Mouse (Mus musculus) urinary bladder, postnatal 25 days (tissue): ENCODE measurements around the gene Fam71e1.

Experiments
- DNase-seq: peaks from one replicate; pipeline ENCODE4 v3.0.0; 2022; ENCODE audit warnings: low spot score

Fam71e1 gene

DNA sequence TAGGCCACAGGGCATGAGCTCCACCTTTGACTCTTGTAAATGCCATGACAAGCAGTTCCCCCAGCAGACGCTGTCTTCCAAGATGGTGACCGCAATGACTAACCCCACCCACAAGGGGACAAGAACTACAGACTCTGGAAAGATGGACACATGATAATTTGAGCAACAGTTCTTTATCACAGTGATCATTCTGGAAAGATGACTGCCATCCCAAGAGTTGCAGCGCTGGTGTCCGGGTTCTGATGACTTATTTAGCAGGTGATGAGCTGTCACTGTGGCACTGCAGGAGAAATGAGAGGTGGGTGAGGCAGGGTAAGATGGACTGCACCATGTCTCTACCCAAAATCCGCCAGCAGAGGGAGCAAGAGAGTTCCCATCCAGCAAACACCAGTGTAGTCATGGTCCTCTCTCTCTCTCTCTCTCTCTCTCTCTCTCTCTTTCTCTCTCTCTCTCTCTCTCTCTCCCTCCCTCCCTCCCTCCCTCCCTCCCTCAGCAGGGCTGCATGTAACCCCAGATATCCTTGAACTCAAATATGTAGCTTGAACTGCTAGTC lies 5.3 kb downstream of the Fam71e1 start:
- DNase-seq: peak; percentile 66

DNA sequence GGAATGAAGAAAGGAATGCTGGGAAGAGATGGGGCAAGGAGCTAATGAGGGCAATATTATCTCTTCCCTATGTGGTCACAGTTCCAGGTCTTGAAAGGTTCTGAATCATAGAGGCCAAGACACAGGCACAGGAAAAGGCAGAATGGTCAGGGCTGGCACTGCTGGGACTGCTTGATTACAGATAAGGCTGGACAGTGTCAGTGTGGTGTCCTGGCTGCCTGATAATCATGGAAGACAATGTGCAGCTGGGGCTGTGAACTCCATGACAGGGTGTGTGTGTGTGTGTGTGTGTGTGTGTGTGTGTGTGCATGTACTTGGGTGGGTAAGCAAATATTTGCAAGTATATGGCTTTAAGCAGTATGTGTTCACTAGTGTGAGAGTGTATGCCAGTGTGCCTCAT lies 11.1 kb downstream of the Fam71e1 start:
- DNase-seq: no peak

DNA sequence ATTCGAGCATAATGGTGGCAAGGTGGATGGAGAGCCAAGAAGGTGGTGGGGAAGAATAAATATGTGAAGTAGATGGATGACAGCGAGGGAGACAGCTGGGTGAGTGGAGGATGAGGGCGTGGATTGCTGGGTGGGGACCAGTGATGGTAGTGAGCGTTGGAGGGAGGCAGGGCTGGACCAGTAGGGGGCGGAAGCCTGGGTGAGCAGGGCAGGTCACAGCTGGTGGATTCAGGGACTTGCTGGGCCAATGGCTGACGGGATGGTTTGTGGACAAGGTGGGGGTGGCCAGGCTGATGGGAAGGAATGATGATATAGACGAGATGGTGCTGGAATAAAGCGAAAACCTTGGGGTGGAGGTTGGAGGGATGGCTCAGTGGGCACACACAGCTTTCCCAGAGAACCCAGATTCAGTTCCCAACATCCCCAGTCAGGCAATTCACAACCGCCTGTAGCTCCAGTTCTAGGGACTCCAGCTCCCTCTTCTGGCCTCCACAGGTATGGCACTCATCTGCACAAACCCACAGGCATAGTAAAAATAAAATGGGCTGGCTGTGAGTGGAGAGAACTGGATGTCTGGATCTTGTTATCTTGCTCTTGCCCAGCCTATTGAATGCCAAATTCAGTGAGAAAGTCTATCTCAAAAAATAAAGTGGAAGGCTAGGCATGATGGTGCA lies 23.0 kb downstream of the Fam71e1 start:
- DNase-seq: no peak

GRCm38 (mm10) chr7:44520990-44521389 lies 24.6 kb downstream of the Fam71e1 start:
- no peak for DNase-seq

DNA sequence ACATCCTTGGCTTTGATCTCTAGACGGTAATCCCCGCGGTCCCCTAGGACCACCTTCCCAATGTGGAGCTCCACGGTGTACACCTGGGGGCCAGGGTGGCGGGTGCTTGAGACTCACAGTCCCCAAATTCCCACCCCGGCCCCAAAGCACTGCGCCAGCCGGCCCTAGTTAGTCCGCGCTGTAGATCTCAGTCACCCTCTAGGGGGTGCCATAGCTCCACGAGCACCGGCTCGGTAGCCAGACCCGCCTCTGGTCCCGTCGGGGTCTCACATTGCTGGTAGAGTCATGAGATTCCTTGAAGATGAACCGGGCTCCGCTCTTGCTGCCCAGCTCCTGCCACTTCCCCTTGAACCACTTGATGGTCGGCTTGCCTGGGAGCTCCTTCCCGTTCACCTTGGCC lies 25.3 kb downstream of the Fam71e1 start:
- DNase-seq: peak; percentile 41

- no peak for DNase-seq
Measured at GRCm38 (mm10) chr7:44523056-44523455, 26.7 kb downstream of the Fam71e1 start.

DNA sequence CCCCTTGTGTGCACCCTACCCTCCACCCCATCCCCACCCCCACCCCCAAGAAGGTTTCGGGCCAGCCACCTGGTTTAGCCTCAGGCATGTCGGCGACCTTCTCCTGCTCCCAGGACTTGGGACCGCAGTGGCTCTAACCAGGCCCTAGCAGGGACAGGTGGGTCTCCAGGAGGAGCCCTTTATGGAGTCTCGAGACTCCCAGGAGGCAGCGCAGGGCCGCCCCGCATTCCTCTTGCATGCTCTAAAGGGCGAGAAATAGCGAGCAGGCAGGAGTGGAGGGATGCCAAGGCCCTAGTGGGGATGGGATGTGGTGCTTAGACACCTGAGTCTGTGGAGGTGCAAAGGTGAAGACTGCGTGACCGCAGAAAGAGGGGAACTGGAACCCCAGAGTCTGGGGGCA lies 28.1 kb downstream of the Fam71e1 start, which contains the start of gene Mybpc2:
TSS of gene Mybpc2 (minus strand) at position 155 of the 400 bp plus-strand sequence.
- DNase-seq: no peak

GRCm38 (mm10) chr7:44525126-44525832 lies 28.9 kb downstream of the Fam71e1 start:
- DNase-seq: peak; percentile 59

GRCm38 (mm10) chr7:44526414-44527154 lies 30.2 kb downstream of the Fam71e1 start:
- DNase-seq: no peak

- DNase-seq: peak; percentile 53
Measured at GRCm38 (mm10) chr7:44527483-44528398, 31.4 kb downstream of the Fam71e1 start.

GRCm38 (mm10) chr7:44529518-44529917 lies 33.1 kb downstream of the Fam71e1 start:
- no peak for DNase-seq

DNA sequence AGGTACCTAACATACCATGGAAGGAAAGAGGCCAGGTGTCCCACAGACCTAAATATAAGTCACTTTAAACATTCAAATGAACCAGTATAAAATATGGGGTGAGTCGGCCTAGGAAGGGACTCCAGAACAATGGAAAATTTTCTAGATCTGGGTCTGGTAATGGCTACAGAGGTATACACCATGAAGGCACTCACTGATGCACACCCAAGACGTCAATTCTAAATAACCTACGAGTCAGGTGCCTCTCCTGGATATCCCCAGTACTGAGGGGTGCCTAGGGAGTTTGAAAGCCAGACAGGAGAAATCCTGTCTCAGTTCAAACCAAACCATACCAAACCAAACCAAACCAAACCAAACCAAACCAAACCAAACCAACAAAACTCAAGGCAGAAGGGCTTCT lies 34.1 kb downstream of the Fam71e1 start:
- no peak for DNase-seq

- no peak for DNase-seq
Measured at GRCm38 (mm10) chr7:44531207-44531606, 34.8 kb downstream of the Fam71e1 start.

GRCm38 (mm10) chr7:44531946-44532732 lies 35.8 kb downstream of the Fam71e1 start, which contains the start of gene Spib:
Gene Spib (minus strand): TSS chr7:44532071.
- no peak for DNase-seq

DNA sequence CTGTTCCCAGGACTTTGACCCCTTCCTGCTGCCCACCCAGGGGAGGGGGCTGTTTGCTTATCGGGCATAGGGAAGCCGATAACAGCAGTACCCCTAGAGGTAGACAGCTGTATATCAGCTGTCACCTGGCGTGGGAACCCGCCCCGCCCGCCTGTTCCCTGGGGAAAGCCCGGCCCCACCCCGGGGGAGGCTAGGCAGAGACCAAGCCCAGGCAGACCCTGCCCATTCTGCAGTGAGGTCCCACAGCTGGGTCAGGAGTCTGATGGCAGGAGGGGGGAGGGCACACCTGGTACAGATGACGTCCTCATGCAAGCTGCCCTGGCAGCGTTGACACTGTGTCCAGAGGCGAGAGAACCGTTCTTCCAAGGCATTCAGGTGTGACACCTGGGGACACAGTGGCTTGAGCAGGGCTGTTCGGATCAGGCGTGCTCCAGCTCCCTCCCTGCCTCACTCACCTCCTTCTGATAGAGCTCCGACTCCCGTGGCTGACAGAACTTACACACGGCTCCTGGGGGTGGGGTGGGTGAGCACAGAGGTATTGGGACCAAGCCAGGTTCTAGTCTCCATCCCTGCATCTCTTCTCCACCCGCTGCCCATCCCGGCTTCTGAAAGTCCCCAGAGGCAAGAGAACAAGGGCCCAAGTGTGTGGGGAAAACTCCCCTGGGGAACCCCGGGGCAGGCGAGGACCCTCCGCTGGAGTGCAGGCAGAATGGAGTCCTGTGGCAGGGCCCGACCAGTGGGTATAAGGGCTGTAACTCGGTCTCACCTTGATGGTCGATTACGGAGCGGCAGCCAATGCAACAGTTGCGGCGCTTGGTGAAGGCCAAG lies 36.8 kb downstream of the Fam71e1 start:
- DNase-seq: no peak

DNA sequence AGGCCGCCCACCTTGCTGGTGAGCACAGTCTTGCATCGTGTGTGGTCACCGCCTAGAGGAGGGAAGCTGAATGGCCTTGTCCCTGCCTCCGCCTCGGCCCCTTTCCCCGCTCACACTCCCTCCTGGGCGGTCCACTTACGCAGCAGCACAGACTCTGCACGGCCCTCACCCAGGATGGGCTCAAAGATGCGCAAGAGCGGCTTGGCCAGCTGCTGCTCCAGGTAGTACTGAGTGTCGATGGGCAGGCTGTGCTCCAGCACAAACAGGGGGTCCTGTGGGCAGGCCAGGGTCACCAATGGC lies 37.3 kb downstream of the Fam71e1 start:
- no peak for DNase-seq

DNA sequence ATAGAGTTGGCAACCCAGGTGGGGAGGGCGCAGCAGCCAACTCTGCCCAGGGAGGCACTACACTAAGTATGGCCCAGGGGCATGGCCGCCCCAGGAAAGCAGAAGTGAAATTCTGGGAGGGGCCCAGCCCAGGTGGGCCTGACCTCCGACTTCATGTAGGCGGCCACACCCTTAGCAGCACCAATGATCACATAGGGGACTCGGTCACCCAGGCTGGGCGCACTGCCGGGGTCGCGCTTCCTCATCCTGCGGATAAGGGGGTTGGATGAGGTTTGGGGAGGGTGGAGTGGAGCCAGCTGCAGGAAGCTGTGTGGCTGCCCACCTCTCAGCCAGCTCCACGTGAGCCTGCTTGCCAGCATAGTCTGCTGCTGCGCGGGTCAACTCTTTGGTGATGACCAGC lies 37.9 kb downstream of the Fam71e1 start:
- DNase-seq: no peak

DNA sequence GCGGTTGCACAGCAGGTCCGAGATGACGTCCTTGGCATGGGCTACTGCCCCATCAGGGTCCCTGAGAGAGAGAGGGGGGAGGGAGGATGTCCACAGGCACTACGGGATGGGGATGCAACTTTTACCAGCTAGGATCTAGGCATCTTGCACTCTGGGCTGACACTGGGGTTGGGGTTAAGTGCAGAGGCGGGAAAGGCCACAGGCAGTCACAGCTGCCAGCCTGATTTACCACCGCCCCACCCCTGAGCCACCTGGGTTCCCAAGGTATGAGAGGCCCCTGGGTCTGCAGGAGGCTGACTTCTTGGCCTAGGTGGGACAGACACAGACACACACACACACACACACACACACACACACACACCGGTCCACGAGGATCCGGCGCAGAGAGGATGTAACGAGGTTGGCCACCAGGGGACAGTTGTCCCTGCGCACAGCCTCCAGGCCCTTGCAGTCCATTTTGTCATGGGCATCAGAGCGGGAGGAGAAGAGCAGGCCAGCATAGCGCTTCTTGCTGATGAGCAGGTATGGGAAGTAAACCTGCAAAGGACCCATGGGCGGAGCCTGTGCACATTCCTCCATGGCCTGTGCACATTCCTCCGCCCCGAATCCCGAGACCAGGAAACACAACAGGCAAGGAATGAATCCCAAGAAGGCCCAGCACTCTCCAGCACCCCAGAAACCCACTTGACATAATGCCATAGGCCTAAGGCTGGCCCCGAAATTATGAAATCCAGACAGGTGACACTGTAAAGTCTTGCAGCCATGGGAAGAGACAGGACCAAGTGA lies 38.5 kb downstream of the Fam71e1 start:
- no peak for DNase-seq
